Mouse (Mus musculus) layer of hippocampus, adult 18-20 months (tissue): ENCODE results near the gene Gm45753. TPM values are rescaled to one million over a fixed set of nuclear protein-coding genes. Genes with fewer than 3 reads are reported as not detected.
"Not testable (repeated sequence)": the region's sequence is repeated elsewhere in the genome, so short reads cannot be mapped to it uniquely, and the experiment has no call there.

Experiments
- DNase-seq, 2 experiments: peaks; one replicate each; pipeline ENCODE4 v3.0.0; 2022; ENCODE audit warnings: low spot score in 2 of 2
- long read RNA-seq: library from polyadenylated mRNA; stranded (forward); transcript quantifications from one replicate; pipeline ENCODE4 v2.0.0, GENCODE M21; 2021
- total RNA-seq, 2 experiments: library from RNA; stranded (reverse); gene quantifications; 2 replicates each; pipeline ENCODE4 v1.2.3; 2021

Gm45753 gene
- not detected for total RNA-seq
- long read RNA-seq, result 0 reads

GRCm38 (mm10) chr8:45308366-45308765, at the start of gene Gm45753:
TSS of gene Gm45753 (minus strand) at chr8:45308466.
- no peak for DNase-seq

- DNase-seq, result no peak
These were observed 47.5 kb upstream of the Gm45753 start for GRCm38 (mm10) chr8:45355809-45356208.

DNA sequence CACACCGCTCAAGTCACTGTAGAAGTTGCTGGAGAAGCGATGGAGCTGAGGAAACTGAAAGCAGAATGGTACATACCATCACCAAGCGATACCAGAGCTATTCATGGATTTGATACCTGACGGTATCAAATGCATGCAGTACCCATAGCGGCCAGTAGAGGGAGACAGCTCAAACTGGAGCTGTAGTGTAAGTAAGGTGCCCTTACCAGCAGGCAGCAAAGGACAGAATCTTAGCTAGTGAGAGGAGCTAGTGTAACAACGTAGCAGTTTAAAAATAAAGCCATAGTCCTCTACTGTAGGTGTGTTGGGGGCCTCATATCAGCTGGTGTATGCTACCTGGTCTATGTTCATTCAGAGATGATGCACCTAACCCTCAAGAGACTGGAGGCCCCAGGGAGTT, 36.8 kb upstream of the Gm45753 start:
- peak in 1 of 2 experiments; percentile 79 for DNase-seq

DNA sequence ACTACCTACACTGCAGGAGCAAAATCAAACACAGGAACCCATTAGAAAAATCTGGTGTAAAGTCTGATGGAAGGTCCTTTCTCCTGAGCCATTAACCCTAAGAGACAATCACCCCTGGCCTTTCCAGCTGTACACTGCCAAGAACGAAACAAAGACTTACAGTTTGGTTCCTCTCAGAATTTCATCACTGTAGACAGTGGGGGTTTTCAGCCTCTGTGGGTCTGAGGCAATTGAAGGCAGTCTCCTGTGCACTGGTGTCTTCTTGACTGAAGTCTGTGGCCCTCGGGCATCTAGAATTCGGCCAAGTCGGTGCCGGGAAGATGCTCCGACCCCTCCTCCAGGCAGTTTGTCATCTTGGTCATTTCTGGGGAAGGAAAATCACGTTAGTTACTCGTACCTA, 36.0 kb upstream of the Gm45753 start:
- no peak for DNase-seq

DNA sequence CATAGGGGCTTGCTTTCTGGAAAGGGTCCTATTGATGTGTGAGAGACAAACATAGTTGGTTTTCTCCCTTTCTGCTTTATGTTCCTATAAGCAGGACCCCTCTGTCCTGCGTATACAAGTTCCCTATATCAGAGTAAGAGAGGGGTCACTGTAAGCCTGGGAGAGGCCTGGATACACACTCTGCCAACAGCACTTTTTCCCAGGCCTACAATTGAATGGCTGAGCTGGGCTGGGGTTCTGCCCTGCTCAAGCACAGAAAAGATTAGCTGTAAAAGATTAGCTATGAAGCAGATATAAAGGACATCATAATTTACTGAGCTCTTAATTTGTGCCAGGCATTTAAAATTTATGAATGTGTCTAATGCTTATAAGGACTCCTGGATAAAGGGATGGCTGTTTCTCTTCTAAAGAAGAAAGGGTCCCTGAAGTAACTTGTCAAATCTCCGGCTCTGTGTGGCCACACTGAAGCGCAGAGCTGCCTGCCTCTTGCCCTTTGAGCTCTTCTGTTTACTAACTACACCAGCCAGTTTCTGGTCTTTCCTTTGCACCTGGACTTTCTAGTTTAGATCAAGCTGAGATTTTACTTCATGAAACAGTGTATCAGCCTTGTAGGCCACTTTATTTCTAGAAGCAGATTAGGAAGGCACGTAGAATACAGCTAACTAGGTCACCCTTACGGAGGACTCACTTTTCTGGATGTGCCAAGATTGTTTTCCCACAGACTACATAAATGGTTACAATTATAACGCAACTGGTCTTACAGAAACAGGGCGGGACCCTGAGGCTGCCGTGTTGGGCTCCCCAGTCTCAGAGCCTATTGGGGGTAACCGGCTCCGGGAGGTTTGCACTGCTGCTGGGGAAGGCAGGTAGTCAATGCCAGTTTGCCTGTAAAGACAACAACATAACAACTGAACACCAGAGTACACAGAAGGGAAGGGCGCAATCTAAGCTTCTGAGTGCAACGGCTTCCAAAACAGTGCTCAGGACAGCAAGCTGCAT, 33.7 kb upstream of the Gm45753 start:
- DNase-seq, result no peak

- peak in 1 of 2 experiments; percentile 6 for DNase-seq
These were observed 25.2 kb upstream of the Gm45753 start for GRCm38 (mm10) chr8:45333493-45333892.

DNA sequence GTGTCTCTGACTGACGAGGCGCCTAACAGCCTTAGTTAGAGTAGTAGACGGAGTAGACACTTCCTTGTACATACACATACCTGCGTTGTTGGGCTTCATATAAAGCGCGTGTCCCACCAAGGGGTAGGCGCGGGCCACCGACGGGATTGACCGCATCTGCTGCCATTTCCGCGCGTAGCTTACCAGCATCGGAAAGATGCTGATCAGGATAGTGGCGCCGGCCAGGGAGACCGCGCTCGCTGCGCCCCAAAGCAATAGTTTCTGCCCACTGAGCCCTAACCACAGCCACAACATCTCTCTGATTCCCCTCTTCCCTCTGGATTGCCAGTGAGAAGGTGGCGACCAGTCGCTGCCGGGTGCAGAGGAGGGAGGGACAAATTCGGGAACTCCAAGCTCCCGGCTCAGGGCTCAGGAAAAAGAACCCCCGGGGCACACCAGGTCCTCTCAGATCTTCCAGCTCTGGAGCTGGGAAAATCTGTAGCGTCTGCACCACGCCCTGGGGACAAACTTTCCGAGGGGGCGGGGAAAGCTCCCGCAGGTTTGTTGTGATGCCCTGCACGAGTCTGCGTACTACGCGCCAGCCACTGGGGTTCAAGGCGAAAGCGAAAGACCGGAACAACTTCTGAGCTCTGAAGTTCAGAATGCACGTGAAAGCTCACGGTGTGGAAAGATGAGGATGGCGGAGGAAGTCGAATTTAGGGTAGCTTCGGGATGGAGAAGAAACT, 24.6 kb upstream of the Gm45753 start, which contains the start of gene Cyp4v3:
Gene Cyp4v3 (minus strand): TSS at position 532 of the 725 bp plus-strand sequence.
- DNase-seq, result peak; percentile 30 to 45

- DNase-seq, result no peak
These were observed 22.6 kb upstream of the Gm45753 start for GRCm38 (mm10) chr8:45330856-45331255.

DNA sequence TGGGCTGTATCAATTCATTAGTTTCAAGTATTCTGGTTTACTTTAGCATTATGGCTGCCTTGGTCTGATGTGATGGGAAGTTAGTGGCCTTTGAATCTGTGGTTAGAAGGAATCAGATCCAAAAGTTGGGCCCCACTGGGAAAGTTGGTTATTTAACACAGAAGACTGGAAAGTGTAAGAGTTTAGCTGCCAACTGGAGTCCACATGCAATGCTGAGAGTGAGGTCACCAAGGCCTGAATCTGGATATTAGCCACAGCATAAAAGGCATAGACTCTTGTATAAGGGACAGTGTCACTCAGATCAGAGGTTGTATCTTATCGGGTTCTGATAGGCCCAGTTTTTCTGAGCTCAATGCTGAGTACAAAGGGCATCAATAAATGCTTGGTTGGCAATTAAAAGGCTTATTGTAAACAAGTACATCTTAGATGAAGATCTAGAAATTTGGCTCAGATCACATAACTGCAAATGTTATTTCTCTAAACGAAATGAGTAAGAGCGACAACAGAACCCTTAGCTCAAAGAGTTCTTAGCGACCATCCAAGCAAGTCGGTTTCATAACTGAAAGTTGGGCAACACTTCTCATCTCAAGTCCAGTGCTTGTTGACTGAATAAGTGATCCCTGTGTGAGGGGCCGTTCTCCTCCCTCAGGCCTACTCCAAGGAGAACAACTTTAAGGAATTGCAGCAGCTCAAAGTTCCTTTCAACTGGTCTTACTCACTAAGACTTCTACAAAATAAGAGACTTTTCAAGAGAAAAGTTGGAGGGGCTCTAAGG, 21.1 kb upstream of the Gm45753 start:
- no peak for DNase-seq

- DNase-seq, result not testable (repeated sequence)
These were observed 18.8 kb upstream of the Gm45753 start for GRCm38 (mm10) chr8:45327076-45327475.

- no peak for DNase-seq
These were observed 15.9 kb upstream of the Gm45753 start for GRCm38 (mm10) chr8:45324151-45324550.

- DNase-seq, result no peak
These were observed 13.1 kb upstream of the Gm45753 start for GRCm38 (mm10) chr8:45321365-45321764.

DNA sequence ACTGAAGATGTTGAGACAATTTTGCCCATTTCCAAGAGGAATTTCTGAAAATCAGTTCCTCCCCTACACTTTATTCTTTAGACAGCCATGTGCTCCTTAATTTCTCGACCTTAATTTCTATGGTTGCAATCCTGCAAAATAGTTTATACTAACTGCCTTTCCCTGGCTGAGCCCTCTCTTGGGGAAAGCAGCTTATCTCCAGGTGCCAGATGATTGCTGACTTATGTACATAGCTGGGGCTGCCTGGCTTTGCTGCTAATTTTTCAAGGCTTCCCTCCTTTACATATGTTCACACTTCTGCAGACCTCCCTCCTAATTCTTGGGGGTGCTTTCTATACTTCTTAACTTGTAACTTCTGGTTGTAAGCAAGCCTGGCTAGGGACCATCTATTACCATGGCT, 12.7 kb upstream of the Gm45753 start:
- no peak for DNase-seq

DNA sequence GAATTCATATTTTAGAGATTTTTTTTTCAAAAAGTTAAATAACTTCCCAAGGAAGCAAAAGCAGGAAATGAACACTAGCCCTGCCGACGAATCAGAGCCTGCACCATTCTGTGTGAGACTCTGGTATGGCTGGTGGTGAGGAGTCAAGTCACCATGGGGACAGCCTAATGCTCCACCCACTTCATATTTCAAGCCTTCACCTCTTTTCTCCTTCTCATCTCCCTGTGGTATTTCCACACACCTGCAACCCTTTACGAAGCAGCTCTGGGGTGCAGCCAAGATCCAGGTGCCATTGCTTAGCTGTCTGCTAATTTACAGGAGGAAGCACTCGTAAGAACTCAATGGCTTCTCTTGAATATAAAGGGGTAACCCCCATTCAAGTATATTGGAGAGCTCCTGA, 2.7 kb upstream of the Gm45753 start:
- DNase-seq, result no peak

DNA sequence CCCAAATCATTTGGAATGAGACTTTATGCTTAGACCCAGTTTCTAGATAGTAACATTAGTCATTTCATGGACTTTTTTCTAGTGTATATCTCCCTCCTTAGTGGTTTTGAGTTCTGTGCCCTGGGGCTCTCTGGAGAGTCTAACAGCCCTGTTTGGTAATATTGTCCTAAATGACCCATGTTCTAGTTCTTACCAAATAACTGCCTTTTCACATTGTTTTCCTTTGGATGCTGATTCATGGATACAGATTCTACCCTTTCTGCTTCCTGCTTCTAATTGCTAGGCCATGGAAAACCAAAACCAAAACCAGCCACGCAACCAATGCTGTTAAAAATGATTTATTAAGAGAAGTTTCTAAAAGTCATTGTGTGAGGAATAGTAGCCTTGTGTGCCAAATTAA, 2.8 kb downstream of the Gm45753 start:
- DNase-seq, result no peak

DNA sequence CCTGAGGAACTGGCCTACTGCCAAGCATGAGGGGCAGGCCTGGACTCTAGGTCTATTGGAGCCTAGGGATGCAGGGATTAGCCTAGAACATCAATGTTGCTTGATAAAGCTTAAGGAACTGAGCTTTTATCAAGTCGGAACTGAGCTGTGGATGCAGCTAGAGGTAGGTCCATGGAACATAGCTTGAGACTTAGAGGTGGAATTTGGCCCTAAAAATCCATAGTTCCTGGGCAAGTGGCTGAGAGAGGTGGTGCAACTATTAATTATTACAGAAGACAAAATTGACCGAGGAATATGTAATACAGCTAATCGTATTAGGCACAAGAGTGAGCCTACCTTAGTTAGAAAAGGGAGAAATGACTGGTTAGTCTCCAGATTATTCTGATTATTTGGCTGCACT, 3.9 kb downstream of the Gm45753 start:
- DNase-seq, result no peak

GRCm38 (mm10) chr8:45302390-45302789, 5.9 kb downstream of the Gm45753 start:
- DNase-seq, result peak in 1 of 2 experiments; percentile 52

- no peak for DNase-seq
These were observed 13.0 kb downstream of the Gm45753 start for GRCm38 (mm10) chr8:45295276-45295675.

- no peak for DNase-seq
These were observed 13.6 kb downstream of the Gm45753 start, which contains the start of gene Klkb1 for GRCm38 (mm10) chr8:45294687-45295086. TSS of gene Klkb1 (minus strand) at chr8:45294859.

DNA sequence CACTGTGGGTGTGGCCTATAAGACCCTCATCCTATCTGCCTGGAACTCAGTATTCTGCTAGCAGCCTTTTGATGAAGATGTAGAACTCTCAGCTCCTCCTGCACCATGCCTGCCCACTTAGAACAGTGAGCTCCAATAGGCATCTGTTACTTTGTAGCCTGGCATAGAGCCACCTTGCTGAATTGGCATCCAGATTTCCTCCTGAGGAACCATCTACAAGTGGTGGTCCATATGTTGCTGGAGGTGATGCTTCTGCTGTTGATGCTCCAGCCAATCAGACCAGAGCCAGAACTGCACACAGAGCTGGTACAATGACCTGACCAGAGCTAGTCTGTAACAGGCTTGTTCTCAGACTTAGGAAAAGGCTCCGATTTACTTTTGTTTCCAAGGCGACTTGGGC, 16.5 kb downstream of the Gm45753 start:
- peak; percentile 66 to 84 for DNase-seq

GRCm38 (mm10) chr8:45281630-45282029, 26.6 kb downstream of the Gm45753 start:
- DNase-seq, result no peak
